Mouse (Mus musculus) stomach, postnatal 0 days (tissue): ENCODE data around the gene Nacc1. TPM values are rescaled to one million over a fixed set of nuclear protein-coding genes. Genes with fewer than 3 reads are reported as not detected.

ENCODE experiments used
- ATAC-seq: fragments of 200-750 bp; cut with Nextera tagmentation; 2 replicates; pipeline ENCODE4 v1.8.0; 2017; ENCODE audit not compliant: low FRiP score, low TSS enrichment
- DNase-seq: peaks from one replicate; pipeline ENCODE4 v3.0.0-alpha.2; 2016; ENCODE audit warnings: low spot score
- H3K27ac ChIP-seq: fragments of 300-500 bp; sonication (generic); replicated peaks from 2 replicates; pipeline ENCODE4 v1.5.1; 2014; ENCODE audit warnings: mild to moderate bottlenecking, control low read depth
- H3K27me3 ChIP-seq: fragments of 300-500 bp; sonication (generic); 2 replicates; pipeline ENCODE4 v1.6.1; 2014; ENCODE audit warnings: low read length; ENCODE audit not compliant: control insufficient read depth, insufficient read depth
- H3K36me3 ChIP-seq: fragments of 300-500 bp; sonication (generic); 2 replicates; pipeline ENCODE4 v1.6.1; 2014; ENCODE audit warnings: low read length, mixed read lengths; ENCODE audit not compliant: control insufficient read depth, insufficient read depth
- H3K4me1 ChIP-seq: fragments of 300-500 bp; sonication (generic); replicated peaks from 2 replicates; pipeline ENCODE4 v1.6.1; 2014; ENCODE audit warnings: antibody characterized with exemption; ENCODE audit not compliant: control insufficient read depth, insufficient read depth
- H3K4me2 ChIP-seq: fragments of 300-500 bp; sonication (generic); replicated peaks from 2 replicates; pipeline ENCODE4 v1.6.1; 2014; ENCODE audit warnings: low read depth, mild to moderate bottlenecking, control low read depth, moderate library complexity
- H3K4me3 ChIP-seq: fragments of 300-500 bp; sonication (generic); 2 replicates; pipeline ENCODE4 v1.5.1; 2014; ENCODE audit warnings: low read depth, low read length, control low read depth
- H3K9ac ChIP-seq: fragments of 300-500 bp; sonication (generic); 2 replicates; pipeline ENCODE4 v1.6.1; 2014; ENCODE audit warnings: mild to moderate bottlenecking, low read length, control low read depth, mixed read lengths
- H3K9me3 ChIP-seq: fragments of 300-500 bp; sonication (generic); 2 replicates; pipeline ENCODE4 v1.6.1; 2016; ENCODE audit warnings: low read length; ENCODE audit not compliant: control insufficient read depth
- CTCF ChIP-seq: IDR thresholded peaks from 2 replicates; pipeline ENCODE4 v1.5.1; 2016; ENCODE audit warnings: antibody characterized with exemption, low read depth, mild to moderate bottlenecking, moderate library complexity
- EP300 ChIP-seq: optimal IDR thresholded peaks from 2 replicates; pipeline ENCODE3; 2016; ENCODE audit warnings: antibody characterized with exemption
- WGBS: fragments of 180-500 bp; shearing (Covaris S2); extraction: QIAGEN DNeasy Blood & Tissue Kit; methylation state at CpG from one replicate; pipeline ENCODE4 v1.1.7; 2014; 5-methylcytosine and 5-hydroxymethylcytosine counted together
- polyA plus RNA-seq: library from polyadenylated mRNA; unstranded; fragments of >200 nt; fragmentation: Nextera tagmentation; extraction: Ambion mirVana; gene quantifications from 2 replicates; pipeline ENCODE4 v1.2.1, GENCODE M21; 2015

The Nacc1 gene
- polyA plus RNA-seq, 1 experiment from 2014 or later: 6.8 TPM

DNA sequence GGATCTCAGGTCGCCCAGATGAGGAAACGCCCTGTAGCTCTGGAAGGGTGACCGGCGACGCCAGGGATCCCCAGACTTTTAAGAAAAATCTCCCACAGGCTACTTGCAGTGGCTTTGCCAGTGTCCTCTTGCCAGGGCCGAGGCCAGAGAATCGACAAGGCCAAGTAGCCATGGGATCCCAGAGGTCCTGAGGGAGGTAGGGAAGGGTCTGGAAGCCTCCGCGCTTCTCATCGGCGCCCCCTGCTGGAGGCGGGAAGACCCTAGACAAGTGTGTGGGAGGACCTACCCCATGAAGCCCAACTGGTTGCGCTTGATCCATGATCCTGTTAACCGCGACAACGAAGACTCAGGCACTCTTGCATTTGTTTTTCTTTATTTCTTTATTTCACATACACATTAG, 16.7 kb upstream of the Nacc1 start:
- H3K27me3 ChIP-seq: no peaks in the 10 kb centered on the region
- H3K4me1 ChIP-seq: peaks cover 2% of the 10 kb centered on the region; the same call in 1 of the 2 replicates
- H3K9me3 ChIP-seq: no peaks in the 10 kb centered on the region
- 26% methylated on average over 16 of the region's 16 CpGs for WGBS
- H3K27ac ChIP-seq: 0 out of 2 replicates have a peak overlapping the region, but pooled peaks have one; percentile 5
- DNase-seq: peak; percentile 80
- 0 out of 2 replicates have a peak, but pooled peaks have one; percentile 9 for ATAC-seq
- H3K4me2 ChIP-seq: peak overlapping the region; percentile 60
- TF ChIP-seq EP300 (no peak), CTCF (peak; percentile 80)
- H3K36me3 ChIP-seq: peaks cover 2% of the 10 kb centered on the region; the same call in 1 of the 2 replicates
- H3K9ac ChIP-seq: no peak overlapping the region
- peak overlapping the region; percentile 35 for H3K4me3 ChIP-seq

DNA sequence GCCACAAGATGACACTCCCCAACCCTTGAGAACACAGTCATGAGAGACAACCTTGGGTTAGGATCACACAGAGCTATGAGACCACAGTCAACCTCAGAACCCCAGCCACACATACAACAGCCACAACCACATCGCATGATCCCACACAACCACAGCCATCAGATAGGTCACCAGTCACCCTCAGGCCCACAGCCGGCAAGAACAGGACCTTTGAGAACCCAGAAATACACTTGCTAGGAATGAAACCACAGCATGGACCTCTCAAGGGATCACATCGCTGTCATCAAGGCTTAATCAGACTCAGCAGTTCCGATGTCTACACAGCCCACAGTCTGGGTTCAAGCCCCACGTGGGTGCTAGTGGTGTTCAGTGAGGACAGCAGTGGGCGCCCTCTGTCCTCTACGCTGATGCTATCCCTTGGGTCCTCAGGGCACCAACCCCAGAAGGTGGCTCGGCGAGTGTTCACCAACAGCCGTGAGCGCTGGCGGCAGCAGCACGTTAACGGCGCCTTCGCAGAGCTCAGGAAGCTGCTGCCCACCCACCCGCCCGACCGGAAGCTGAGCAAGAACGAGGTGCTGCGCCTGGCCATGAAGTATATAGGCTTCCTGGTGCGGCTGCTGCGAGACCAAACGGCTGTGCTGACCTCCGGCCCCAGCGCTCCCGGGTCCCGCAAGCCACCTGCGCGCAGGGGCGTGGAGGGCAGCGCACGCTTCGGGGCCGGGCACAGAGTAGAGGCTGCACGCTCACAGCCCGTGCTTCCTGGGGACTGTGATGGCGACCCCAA, 16.0 kb upstream of the Nacc1 start:
- 0 out of 2 replicates have a peak overlapping the region, but pooled peaks have one; percentile 24 for H3K27ac ChIP-seq
- no peak overlapping the region for H3K4me3 ChIP-seq
- H3K36me3 ChIP-seq: peaks cover 2% of the 10 kb centered on the region; the same call in 1 of the 2 replicates
- H3K9me3 ChIP-seq: no peaks in the 10 kb centered on the region
- DNase-seq (no peak), ATAC-seq (no peak)
- no peak overlapping the region for H3K9ac ChIP-seq
- 43% methylated on average over 38 of the region's 38 CpGs for WGBS
- peaks cover 2% of the 10 kb centered on the region; the same call in 1 of the 2 replicates for H3K4me1 ChIP-seq
- TF ChIP-seq EP300: no peak
- peak; percentile 17; the same call in 1 of the 2 replicates for TF ChIP-seq CTCF
- H3K4me2 ChIP-seq: peak overlapping the region; percentile 60
- H3K27me3 ChIP-seq: no peaks in the 10 kb centered on the region

DNA sequence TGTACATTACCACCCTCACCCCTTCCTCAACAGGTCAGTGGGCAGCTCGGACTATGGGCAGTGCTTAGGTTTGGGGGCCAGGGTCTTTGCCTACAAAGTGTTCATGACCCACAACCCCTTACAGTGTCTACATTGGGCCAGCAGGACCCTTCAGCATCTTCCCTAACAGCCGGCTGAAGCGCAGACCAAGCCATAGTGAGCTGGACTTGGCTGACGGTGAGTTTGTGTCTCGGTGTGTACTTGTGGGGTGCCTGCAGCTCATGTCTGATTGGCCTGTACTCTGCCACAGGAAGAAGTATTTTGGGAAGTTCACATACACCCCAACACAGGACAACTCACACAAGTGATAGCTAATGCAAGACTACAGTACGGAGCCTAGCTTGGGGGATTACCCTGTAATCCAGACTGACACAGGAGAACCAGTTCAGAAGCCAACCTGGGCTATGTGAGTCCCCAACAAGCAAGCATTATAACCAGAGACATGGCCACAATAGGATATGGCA, 15.4 kb upstream of the Nacc1 start:
- no peak for TF ChIP-seq EP300
- TF ChIP-seq CTCF: no peak; the same call in 1 of the 2 replicates
- Histone ChIP-seq H3K36me3 (peaks cover 2% of the 10 kb centered on the region; the same call in 1 of the 2 replicates), H3K4me1 (peaks cover 2% of the 10 kb centered on the region; the same call in 1 of the 2 replicates), H3K9ac (no peak overlapping the region), H3K9me3 (no peaks in the 10 kb centered on the region), H3K4me3 (no peak overlapping the region; the same call in 1 of the 2 replicates), H3K4me2 (peak overlapping the region; percentile 31), H3K27me3 (no peaks in the 10 kb centered on the region), H3K27ac (no peak overlapping the region)
- ATAC-seq (no peak), DNase-seq (no peak)
- 86% methylated on average over 6 of the region's 6 CpGs for WGBS

DNA sequence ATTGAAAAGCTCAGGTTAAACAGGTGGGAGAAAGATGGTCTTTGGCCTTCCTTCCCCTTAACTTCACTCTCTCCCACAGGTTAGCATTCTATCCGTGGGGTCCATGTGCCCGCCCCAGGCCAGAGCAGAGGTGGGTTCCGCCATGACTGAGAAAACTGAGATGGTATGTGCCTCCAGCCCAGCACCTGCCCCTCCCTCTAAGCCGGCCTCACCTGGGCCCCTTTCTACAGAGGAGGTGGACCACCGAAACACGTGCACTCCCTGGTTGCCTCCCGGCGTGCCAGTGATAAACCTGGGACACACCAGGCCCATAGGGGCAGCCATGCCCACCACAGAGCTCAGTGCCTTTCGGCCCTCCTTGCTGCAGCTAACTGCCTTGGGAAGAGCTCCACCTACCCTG, 14.9 kb upstream of the Nacc1 start:
- 0 out of 2 replicates have a peak overlapping the region, but pooled peaks have one; percentile 63 for H3K27ac ChIP-seq
- H3K36me3 ChIP-seq: peaks cover 2% of the 10 kb centered on the region; the same call in 1 of the 2 replicates
- TF ChIP-seq CTCF (0 out of 2 replicates have a peak, but pooled peaks have one; percentile 3), EP300 (no peak)
- DNase-seq: no peak
- no peak overlapping the region for H3K9ac ChIP-seq
- no peaks in the 10 kb centered on the region for H3K27me3 ChIP-seq
- peak overlapping the region; percentile 19; the same call in 1 of the 2 replicates for H3K4me3 ChIP-seq
- H3K4me1 ChIP-seq: peaks cover 2% of the 10 kb centered on the region; the same call in 1 of the 2 replicates
- ATAC-seq: no peak
- peak overlapping the region; percentile 31 for H3K4me2 ChIP-seq
- H3K9me3 ChIP-seq: no peaks in the 10 kb centered on the region
- 73% methylated on average over 9 of the region's 9 CpGs for WGBS

DNA sequence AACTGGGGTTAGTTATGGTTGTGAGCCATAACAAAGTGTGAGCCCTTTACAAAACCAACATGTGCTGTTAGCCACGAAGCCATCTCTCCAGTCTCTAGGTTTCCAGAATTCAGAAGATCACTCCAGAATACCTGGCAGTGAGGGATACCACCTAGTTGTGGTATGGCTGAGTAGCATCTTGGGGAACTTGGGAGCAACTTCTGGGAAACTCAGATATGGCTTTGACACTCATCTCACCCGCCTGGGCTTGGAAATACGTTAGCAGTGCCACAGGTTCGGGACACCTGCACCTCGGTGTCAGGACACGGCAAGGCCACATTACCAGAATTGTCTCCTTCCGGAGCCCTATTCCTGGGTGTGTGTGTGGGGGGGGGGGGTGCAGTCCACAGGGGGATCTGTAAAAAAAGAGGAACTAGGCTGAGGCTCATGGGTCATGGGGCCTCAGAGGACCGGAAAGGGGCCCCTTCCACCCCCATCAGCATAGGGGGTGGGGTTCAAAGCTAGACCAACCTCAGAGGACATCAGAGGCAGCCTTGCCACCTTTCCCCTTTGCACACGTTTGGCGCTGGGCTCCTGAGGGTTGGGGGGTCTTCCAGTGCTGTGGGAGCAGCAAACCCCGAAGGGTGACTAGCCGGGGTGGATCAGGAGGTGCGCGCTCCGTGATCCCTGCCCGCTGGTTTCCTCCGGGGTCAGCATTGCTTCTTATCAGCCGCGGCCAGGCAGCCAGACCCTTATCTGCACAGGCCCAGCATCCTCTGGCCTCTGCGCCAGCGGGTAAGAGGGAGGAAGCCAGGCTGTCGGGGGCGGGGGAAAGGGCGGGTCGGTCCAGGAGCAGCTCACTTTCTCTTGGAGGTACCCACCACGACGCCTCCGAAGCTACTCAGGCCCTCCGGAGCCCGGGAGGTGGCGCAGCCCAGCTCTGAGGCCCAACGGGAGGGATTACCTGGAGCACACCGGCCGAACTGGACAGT, 13.6 kb upstream of the Nacc1 start, which contains the start of gene Lyl1:
Lyl1 (plus strand) TSS at position 517 of the 971 bp plus-strand sequence.
- WGBS: 20% methylated on average over 31 of the region's 34 CpGs

More for the DNA sequence above, 13.6 kb upstream of the Nacc1 start, which contains the start of gene Lyl1:
- Histone ChIP-seq H3K4me3 (peak within 1 kb of the TSS; percentile 19), H3K4me1 (peaks cover 2% of the 10 kb centered on the region; the same call in 1 of the 2 replicates), H3K9ac (peak within 1 kb of the TSS; percentile 31), H3K27ac (peak within 1 kb of the TSS; percentile 70), H3K36me3 (peaks cover 2% of the 10 kb centered on the region; the same call in 1 of the 2 replicates), H3K27me3 (no peaks in the 10 kb centered on the region), H3K4me2 (peak within 1 kb of the TSS; percentile 25), H3K9me3 (no peaks in the 10 kb centered on the region)
- ATAC-seq: peak; percentile 25
- TF ChIP-seq EP300 (no peak), CTCF (peak; percentile 50)
- peak; percentile 78 for DNase-seq
